Mouse (Mus musculus) kidney, embryonic 16.5 days (tissue): ENCODE data around the gene Gm20696. TPM values are rescaled to one million over a fixed set of nuclear protein-coding genes. Genes with fewer than 3 reads are reported as not detected.

Source experiments
- ATAC-seq: fragments of 200-750 bp; cut with Nextera tagmentation; 2 replicates; pipeline ENCODE4 v1.8.0; 2017; ENCODE audit warnings: moderate TSS enrichment; ENCODE audit not compliant: low FRiP score, low TSS enrichment
- H3K27ac ChIP-seq: fragments of 300-500 bp; sonication (generic); 2 replicates; pipeline ENCODE4 v1.5.1; 2014; ENCODE audit warnings: low read length
- H3K27me3 ChIP-seq: fragments of 300-500 bp; sonication (generic); 2 replicates; pipeline ENCODE4 v1.6.1; 2014; ENCODE audit warnings: low read length, control low read depth, mixed read lengths; ENCODE audit not compliant: insufficient read depth
- H3K36me3 ChIP-seq: fragments of 300-500 bp; sonication (generic); 2 replicates; pipeline ENCODE4 v1.6.1; 2014; ENCODE audit warnings: low read length, control low read depth, mixed read lengths; ENCODE audit not compliant: insufficient read depth
- H3K4me1 ChIP-seq: fragments of 300-500 bp; sonication (generic); 2 replicates; pipeline ENCODE4 v1.6.1; 2014; ENCODE audit warnings: low read length, control low read depth, mixed read lengths; ENCODE audit not compliant: insufficient read depth
- H3K4me2 ChIP-seq: fragments of 300-500 bp; sonication (generic); replicated peaks from 2 replicates; pipeline ENCODE4 v1.6.1; 2014; ENCODE audit warnings: low read depth, low read length
- H3K4me3 ChIP-seq: fragments of 300-500 bp; sonication (generic); 2 replicates; pipeline ENCODE4 v1.5.1; 2014; ENCODE audit warnings: mild to moderate bottlenecking, low read length
- H3K9ac ChIP-seq: fragments of 300-500 bp; sonication (generic); replicated peaks from 2 replicates; pipeline ENCODE4 v1.6.1; 2014; ENCODE audit warnings: low read length
- H3K9me3 ChIP-seq: fragments of 300-500 bp; sonication (generic); 2 replicates; pipeline ENCODE4 v1.6.1; 2016; ENCODE audit warnings: low read length, control low read depth
- WGBS: fragments of 180-500 bp; shearing (Covaris S2); extraction: QIAGEN DNeasy Blood & Tissue Kit; methylation state at CpG from one replicate; pipeline ENCODE4 v1.1.7; 2014; 5-methylcytosine and 5-hydroxymethylcytosine counted together
- polyA plus RNA-seq: library from polyadenylated mRNA; unstranded; fragments of >200 nt; fragmentation: Nextera tagmentation; extraction: Ambion mirVana; gene quantifications from 2 replicates; pipeline ENCODE4 v1.2.1, GENCODE M21; 2015

The Gm20696 gene
- polyA plus RNA-seq, 1 experiment from 2014 or later, result 1.7 TPM

DNA sequence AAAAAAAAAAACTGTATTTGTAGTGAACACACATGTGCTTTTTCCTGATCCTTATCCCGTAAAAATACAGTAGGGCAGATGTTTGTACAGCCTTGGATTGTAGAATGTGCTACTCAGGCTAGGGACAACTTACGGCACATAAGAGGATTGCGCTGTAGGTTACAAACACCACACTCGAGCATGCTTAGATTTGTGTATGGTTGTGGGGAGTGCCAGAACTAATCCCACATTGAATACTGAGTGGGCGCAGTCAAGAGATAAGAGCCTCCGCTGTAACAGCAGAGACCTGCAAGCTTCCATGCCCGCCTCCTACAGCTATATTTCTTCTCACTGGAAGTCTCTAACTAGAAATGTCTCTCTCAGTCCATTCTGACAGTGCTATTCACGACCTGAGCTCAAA, 431.0 kb downstream of the Gm20696 start:
- no peaks in the 10 kb centered on the region for H3K27me3 ChIP-seq
- WGBS, result 74% methylated on average over 8 of the region's 8 CpGs
- no peaks in the 10 kb centered on the region for H3K9me3 ChIP-seq
- ATAC-seq, result no peak
- no peak overlapping the region for H3K4me2 ChIP-seq
- no peak overlapping the region for H3K27ac ChIP-seq
- no peaks in the 10 kb centered on the region for H3K4me1 ChIP-seq
- no peak overlapping the region for H3K4me3 ChIP-seq
- H3K36me3 ChIP-seq, result no peaks in the 10 kb centered on the region
- H3K9ac ChIP-seq, result no peak overlapping the region

DNA sequence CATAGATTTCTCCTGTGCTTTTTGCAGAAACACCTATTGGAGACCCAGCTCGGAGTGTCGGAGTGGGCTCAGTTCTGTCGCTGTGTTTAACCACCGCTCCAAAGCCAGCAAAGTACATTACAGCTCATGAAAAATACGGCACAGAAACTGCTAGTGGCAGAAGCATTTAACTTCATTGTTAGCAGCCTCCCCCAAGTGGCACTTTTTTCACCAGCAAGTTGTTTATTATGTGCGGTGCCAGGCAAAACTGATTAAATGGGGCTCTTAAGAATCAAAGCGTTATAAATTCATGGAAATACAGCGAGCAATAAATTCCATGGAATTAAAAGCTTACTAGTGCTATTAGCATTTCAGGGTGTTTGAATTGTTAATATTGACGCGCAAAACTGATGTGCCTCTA, 433.2 kb downstream of the Gm20696 start:
- Histone ChIP-seq H3K9me3 (no peaks in the 10 kb centered on the region), H3K4me1 (no peaks in the 10 kb centered on the region), H3K27ac (no peak overlapping the region), H3K9ac (no peak overlapping the region), H3K4me3 (no peak overlapping the region), H3K4me2 (no peak overlapping the region), H3K36me3 (no peaks in the 10 kb centered on the region), H3K27me3 (no peaks in the 10 kb centered on the region)
- no peak for ATAC-seq
- WGBS, result 79% methylated on average over 10 of the region's 10 CpGs

DNA sequence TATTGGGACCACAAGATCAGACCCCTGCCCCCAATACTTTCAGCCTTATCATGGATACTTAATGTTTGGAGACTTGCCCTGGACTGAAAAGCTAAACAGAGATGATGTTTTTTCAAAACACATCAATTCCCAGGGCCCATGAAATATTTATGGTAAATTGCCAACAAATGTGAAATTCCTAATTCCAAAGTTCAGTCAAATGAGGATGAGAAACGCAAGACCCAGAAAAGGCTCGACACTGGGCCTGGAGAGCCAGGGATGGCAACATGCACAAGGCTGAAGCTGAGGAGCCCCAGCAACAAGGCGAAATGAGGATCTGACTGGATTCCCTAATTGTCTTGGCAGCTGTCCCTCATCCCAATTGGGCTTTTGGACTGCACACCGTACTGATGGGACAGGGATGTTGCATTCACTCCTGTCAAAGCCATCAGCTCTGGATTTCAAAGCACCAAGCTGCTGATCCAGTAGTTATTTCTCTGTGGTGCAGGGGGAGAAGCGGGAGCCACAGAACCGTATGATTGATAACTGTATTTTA, 438.2 kb downstream of the Gm20696 start:
- Histone ChIP-seq H3K36me3 (no peaks in the 10 kb centered on the region), H3K27ac (no peak overlapping the region), H3K9ac (no peak overlapping the region), H3K27me3 (no peaks in the 10 kb centered on the region), H3K4me1 (peaks cover 6% of the 10 kb centered on the region; the same call in 1 of the 2 replicates), H3K4me3 (no peak overlapping the region), H3K4me2 (no peak overlapping the region), H3K9me3 (no peaks in the 10 kb centered on the region)
- WGBS, result 81% methylated on average over 6 of the region's 6 CpGs
- ATAC-seq, result no peak

GRCm38 (mm10) chr6:99221147-99221546, 445.4 kb downstream of the Gm20696 start:
- no peaks in the 10 kb centered on the region for H3K27me3 ChIP-seq
- H3K4me2 ChIP-seq, result no peak overlapping the region
- H3K4me3 ChIP-seq, result no peak overlapping the region
- 82% methylated on average over 5 of the region's 5 CpGs for WGBS
- no peak for ATAC-seq
- H3K9ac ChIP-seq, result no peak overlapping the region
- peaks cover 11% of the 10 kb centered on the region; the same call in 1 of the 2 replicates for H3K4me1 ChIP-seq
- H3K27ac ChIP-seq, result no peak overlapping the region
- no peaks in the 10 kb centered on the region for H3K9me3 ChIP-seq
- H3K36me3 ChIP-seq, result no peaks in the 10 kb centered on the region

GRCm38 (mm10) chr6:99220472-99220871, 446.1 kb downstream of the Gm20696 start:
- Histone ChIP-seq H3K4me1 (peaks cover 11% of the 10 kb centered on the region; the same call in 1 of the 2 replicates), H3K27me3 (no peaks in the 10 kb centered on the region), H3K9ac (no peak overlapping the region), H3K36me3 (no peaks in the 10 kb centered on the region), H3K9me3 (no peaks in the 10 kb centered on the region), H3K4me3 (no peak overlapping the region), H3K4me2 (no peak overlapping the region), H3K27ac (no peak overlapping the region)
- 93% methylated on average over 3 of the region's 3 CpGs for WGBS
- ATAC-seq, result no peak

DNA sequence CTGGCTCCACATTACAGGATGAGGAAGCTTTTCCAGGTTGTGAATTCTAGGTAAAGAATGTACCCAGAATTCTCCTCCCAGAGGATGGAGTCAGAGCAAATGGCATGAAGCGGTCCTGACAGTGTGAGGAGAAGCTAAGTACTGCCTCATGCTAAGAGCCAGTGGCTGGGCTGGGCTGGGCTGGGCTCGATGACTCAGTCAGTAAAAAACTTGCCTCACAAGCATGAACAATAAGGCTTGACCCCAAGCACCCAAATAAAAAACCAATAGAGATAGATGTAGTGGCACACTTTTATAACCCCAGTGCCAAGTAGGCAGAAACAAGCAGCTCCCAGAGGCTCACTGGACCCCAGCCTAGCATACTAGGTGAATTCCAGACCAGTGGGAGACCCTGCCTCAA, 448.8 kb downstream of the Gm20696 start:
- H3K27me3 ChIP-seq, result no peaks in the 10 kb centered on the region
- H3K4me3 ChIP-seq, result no peak overlapping the region
- H3K4me2 ChIP-seq, result no peak overlapping the region
- ATAC-seq, result no peak
- H3K4me1 ChIP-seq, result 0 out of 2 replicates have a peak, but pooled peaks cover 5% of the 10 kb centered on the region
- H3K9me3 ChIP-seq, result no peaks in the 10 kb centered on the region
- H3K9ac ChIP-seq, result no peak overlapping the region
- WGBS, result 79% methylated on average over 2 of the region's 2 CpGs
- H3K27ac ChIP-seq, result no peak overlapping the region
- H3K36me3 ChIP-seq, result no peaks in the 10 kb centered on the region

DNA sequence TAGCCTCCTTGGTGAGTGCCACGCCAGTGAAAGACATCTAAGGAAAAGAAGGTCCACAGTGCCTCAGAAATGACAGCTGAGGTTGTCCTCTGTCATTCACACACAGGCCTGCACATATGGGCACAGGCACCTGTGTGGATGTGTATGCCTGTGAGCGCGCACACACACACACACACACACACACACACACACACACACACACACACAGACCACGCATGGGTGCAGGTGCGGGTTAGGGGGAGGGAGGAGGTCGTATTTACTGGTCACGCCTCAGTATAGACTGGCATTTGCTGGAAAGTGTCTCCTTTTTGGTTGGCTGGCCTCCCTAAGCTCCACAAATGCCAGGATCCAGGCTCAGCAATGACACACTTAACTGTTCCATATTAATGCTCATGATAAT, 449.4 kb downstream of the Gm20696 start:
- Histone ChIP-seq H3K27ac (no peak overlapping the region), H3K4me2 (no peak overlapping the region), H3K9me3 (no peaks in the 10 kb centered on the region), H3K4me1 (0 out of 2 replicates have a peak, but pooled peaks cover 5% of the 10 kb centered on the region), H3K36me3 (no peaks in the 10 kb centered on the region), H3K27me3 (no peaks in the 10 kb centered on the region), H3K9ac (no peak overlapping the region), H3K4me3 (no peak overlapping the region)
- no peak for ATAC-seq
- 78% methylated on average over 7 of the region's 7 CpGs for WGBS

DNA sequence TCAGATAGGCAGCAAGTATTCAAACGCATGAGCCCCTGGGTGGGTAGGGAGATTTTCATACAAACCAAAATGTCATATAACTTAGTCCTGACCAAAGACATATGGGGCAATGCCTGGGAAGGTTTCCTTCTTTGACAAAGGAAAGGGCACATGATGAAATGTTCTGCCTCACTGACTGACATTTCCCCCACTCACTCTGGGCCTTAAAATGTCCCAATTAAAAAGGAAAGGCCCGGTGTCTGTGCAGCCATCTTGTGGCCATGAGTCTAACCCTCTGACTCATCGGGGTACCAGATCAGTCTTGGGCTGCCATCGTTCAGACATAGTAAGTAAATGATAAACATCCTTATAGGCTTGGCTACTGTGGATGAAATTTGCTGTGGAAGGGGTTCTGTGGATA, 454.1 kb downstream of the Gm20696 start:
- Histone ChIP-seq H3K4me2 (no peak overlapping the region), H3K27ac (no peak overlapping the region), H3K9ac (no peak overlapping the region), H3K4me1 (0 out of 2 replicates have a peak, but pooled peaks cover 2% of the 10 kb centered on the region), H3K36me3 (no peaks in the 10 kb centered on the region), H3K4me3 (no peak overlapping the region), H3K27me3 (no peaks in the 10 kb centered on the region), H3K9me3 (no peaks in the 10 kb centered on the region)
- no peak for ATAC-seq
- WGBS, result 94% methylated on average over 4 of the region's 4 CpGs

DNA sequence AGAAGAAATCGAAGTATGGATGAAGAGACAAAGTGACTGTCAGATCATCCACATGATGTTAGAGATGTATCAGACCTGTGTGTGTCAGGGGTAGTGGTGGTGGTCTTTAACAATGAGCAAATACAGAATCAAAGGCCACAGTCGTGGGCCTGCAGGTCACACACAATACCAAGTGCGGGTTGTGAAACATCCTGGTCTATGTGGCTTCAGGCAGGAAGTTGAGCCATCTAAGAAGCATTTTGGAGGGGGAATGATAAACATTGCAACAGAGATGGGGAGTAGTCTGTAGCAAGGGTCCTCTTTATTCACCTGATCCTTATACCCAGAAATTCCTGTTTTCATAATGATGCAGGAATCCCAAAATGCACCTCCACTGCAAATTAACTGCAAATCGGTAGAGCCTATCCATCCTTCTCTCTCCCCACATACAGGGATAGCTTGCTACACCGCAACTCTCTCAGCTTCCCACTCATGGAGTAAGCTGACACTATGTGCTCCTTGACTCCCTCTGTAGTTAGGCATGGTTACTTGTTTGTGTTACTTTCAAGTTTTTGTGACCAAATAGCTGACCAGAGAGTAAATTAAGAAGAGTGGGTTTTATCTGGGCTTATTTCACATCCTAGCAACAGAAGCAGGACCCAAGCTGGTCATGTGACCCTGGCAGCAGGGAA, 454.8 kb downstream of the Gm20696 start:
- H3K4me1 ChIP-seq, result no peaks in the 10 kb centered on the region
- 74% methylated on average over 5 of the region's 5 CpGs for WGBS

GRCm38 (mm10) chr6:99210161-99210560, 456.4 kb downstream of the Gm20696 start:
- Histone ChIP-seq H3K4me2 (no peak overlapping the region), H3K4me1 (peaks cover 15% of the 10 kb centered on the region), H3K27ac (no peak overlapping the region), H3K27me3 (no peaks in the 10 kb centered on the region), H3K9ac (no peak overlapping the region), H3K36me3 (no peaks in the 10 kb centered on the region), H3K9me3 (no peaks in the 10 kb centered on the region), H3K4me3 (no peak overlapping the region)
- WGBS, result 67% methylated on average over 7 of the region's 7 CpGs
- no peak for ATAC-seq

More for the DNA sequence above, 454.8 kb downstream of the Gm20696 start:
- H3K36me3 ChIP-seq, result no peaks in the 10 kb centered on the region
- H3K27ac ChIP-seq, result no peak overlapping the region
- H3K4me2 ChIP-seq, result no peak overlapping the region
- ATAC-seq, result no peak
- no peak overlapping the region for H3K4me3 ChIP-seq
- H3K27me3 ChIP-seq, result no peaks in the 10 kb centered on the region
- H3K9me3 ChIP-seq, result no peaks in the 10 kb centered on the region
- no peak overlapping the region for H3K9ac ChIP-seq
